Mouse (Mus musculus): ENCODE results near the gene Pex6.

The Pex6 gene

DNA sequence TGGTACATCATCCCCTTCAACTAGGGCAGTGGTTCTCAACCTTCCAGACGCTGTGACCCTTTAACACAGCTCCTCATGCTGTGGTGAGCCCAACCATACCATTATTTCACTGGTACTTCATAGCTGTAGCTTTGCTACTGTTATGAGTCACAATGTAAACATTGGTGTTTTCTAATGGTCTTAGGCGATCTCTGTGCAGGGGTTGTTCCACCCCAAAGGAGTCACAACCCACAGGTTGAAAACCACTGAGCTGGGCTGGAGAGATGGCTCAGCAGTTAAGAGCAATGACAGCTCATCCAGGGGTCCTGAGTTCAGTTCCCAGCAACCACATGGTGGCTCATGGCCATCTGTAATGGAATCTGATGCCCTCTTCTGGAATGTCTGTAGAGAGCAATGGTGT lies 19.9 kb upstream of the Pex6 start:
- Histone ChIP-seq H3K27me3 (ENCODE audit: insufficient read depth, low read length) (no peaks in the 10 kb centered on the region), H3K4me1 (replicated peaks; ENCODE audit: low read depth, low read length) (peaks cover 67% of the 10 kb centered on the region), H3K9me3 (ENCODE audit: low read length) (no peaks in the 10 kb centered on the region), H3K36me3 (ENCODE audit: insufficient read depth, low read length) (peaks cover 72% of the 10 kb centered on the region), H3K4me3 (replicated peaks; ENCODE audit: low read length) (no peak overlapping the region)
- TF ChIP-seq POU5F1 (IDR thresholded peaks at IDR 0.05; ENCODE audit: borderline replicate concordance, low read length) (no peak), CTCF (conservative IDR thresholded peaks at IDR 0.05; ENCODE audit: low read length) (no peak), NANOG (IDR thresholded peaks at IDR 0.05; ENCODE audit: borderline replicate concordance, low read length) (no peak)

DNA sequence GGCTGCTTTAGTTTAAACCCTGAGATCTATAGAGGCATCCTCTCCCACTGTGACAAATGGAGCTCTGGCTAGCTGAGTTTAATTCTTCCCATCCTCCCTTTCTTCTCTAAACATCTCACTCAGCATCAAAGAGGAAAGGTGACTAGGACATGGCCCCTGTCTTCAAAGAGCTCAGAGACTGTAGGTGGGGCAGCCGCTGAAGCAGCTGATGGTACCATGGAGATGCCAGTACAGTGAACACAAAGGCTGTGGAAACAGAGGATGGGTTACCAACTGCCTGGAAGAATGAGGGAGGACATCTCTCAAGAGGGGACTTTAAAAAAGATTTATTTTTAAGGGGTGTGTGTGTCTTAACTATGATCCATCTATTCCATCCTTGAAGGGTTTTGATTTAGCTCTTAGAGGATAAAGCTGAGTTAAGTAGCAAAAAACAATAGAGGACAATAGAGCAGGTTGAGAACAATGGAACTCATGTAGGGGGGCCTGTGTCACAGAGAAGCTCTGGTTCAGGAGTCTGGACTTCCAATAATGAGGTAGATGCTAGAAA lies 16.7 kb upstream of the Pex6 start:
- TF ChIP-seq CTCF (conservative IDR thresholded peaks at IDR 0.05; ENCODE audit: low read length) (no peak), POU5F1 (IDR thresholded peaks at IDR 0.05; ENCODE audit: borderline replicate concordance, low read length) (no peak), NANOG (IDR thresholded peaks at IDR 0.05; ENCODE audit: borderline replicate concordance, low read length) (peak; percentile 78; the same call in 1 of the 2 replicates)
- H3K4me3 ChIP-seq (replicated peaks; ENCODE audit: low read length): no peak overlapping the region
- no peaks in the 10 kb centered on the region for H3K9me3 ChIP-seq (ENCODE audit: low read length)
- peaks cover 64% of the 10 kb centered on the region for H3K36me3 ChIP-seq (ENCODE audit: insufficient read depth, low read length)
- no peaks in the 10 kb centered on the region for H3K27me3 ChIP-seq (ENCODE audit: insufficient read depth, low read length)
- peaks cover 73% of the 10 kb centered on the region for H3K4me1 ChIP-seq (replicated peaks; ENCODE audit: low read depth, low read length)

DNA sequence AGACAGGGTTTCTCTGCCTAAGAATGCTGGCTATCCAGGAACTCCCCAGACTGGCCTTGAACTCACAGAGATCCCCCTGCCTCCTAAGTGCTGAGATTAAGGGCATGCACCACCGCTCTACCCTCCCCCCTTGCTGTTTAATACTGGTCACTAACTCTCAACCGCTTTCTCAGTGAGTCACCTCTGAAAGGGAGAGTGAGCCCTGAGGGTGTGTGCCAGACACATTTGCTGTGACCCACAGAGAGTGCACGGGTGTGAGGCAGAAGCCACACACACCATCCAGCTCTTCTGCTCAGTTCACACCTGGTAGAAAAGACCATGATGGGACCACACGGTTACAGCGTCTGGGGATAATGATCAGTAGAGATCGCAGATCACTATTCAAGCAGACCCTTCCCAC lies 12.7 kb upstream of the Pex6 start:
- H3K9me3 ChIP-seq (ENCODE audit: low read length): no peaks in the 10 kb centered on the region
- no peaks in the 10 kb centered on the region for H3K27me3 ChIP-seq (ENCODE audit: insufficient read depth, low read length)
- peaks cover 82% of the 10 kb centered on the region for H3K4me1 ChIP-seq (replicated peaks; ENCODE audit: low read depth, low read length)
- peaks cover 70% of the 10 kb centered on the region for H3K36me3 ChIP-seq (ENCODE audit: insufficient read depth, low read length)
- TF ChIP-seq CTCF (conservative IDR thresholded peaks at IDR 0.05; ENCODE audit: low read length): no peak
- TF ChIP-seq POU5F1 (IDR thresholded peaks at IDR 0.05; ENCODE audit: borderline replicate concordance, low read length): no peak
- TF ChIP-seq NANOG (IDR thresholded peaks at IDR 0.05; ENCODE audit: borderline replicate concordance, low read length): no peak
- H3K4me3 ChIP-seq (replicated peaks; ENCODE audit: low read length): no peak overlapping the region

DNA sequence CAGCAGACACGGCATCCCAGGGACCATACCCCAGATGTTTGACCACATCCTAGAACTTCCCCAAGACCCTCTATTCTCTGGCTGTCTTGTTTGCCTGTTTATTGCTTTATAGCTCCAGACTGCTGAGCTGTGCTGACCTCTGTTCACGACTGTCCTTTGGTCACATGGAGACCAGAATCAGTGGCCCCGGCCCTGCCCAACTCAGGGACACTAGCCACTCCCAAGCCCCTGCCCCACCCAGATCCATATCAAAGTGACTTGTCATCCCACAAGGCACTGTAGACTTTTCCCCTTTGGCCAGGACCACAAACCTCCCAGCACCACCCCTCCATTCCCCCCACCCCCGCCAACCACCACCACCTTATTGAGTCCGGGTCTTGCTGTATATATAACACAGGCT lies 12.0 kb upstream of the Pex6 start:
- no peaks in the 10 kb centered on the region for H3K9me3 ChIP-seq (ENCODE audit: low read length)
- TF ChIP-seq CTCF (conservative IDR thresholded peaks at IDR 0.05; ENCODE audit: low read length) (no peak), NANOG (IDR thresholded peaks at IDR 0.05; ENCODE audit: borderline replicate concordance, low read length) (no peak), POU5F1 (IDR thresholded peaks at IDR 0.05; ENCODE audit: borderline replicate concordance, low read length) (no peak)
- H3K27me3 ChIP-seq (ENCODE audit: insufficient read depth, low read length): no peaks in the 10 kb centered on the region
- no peak overlapping the region for H3K4me3 ChIP-seq (replicated peaks; ENCODE audit: low read length)
- H3K4me1 ChIP-seq (replicated peaks; ENCODE audit: low read depth, low read length): peaks cover 82% of the 10 kb centered on the region
- peaks cover 67% of the 10 kb centered on the region for H3K36me3 ChIP-seq (ENCODE audit: insufficient read depth, low read length)

DNA sequence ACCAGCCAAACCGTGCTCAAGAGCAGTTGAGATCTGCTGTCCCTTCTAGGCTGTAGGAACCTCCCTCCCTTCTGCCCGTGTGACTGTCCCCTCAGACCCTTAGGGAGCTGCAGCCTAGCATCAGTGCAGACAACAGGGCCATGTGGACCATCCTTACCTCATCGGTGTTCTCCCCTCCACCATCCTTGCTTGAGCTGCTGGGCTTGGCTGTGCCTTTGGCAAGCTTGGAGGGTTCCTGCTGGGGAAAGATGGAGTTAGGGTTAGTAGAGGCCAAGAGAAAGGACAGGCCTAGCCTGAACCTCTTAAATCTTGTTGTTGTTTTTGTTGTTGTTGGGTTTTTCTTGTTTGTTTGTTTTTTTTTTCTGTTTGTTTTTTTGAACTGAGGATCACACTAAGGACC lies 11.4 kb upstream of the Pex6 start:
- Histone ChIP-seq H3K4me1 (replicated peaks; ENCODE audit: low read depth, low read length) (peaks cover 76% of the 10 kb centered on the region), H3K27me3 (ENCODE audit: insufficient read depth, low read length) (no peaks in the 10 kb centered on the region)
- TF ChIP-seq POU5F1 (IDR thresholded peaks at IDR 0.05; ENCODE audit: borderline replicate concordance, low read length): no peak
- no peak for TF ChIP-seq NANOG (IDR thresholded peaks at IDR 0.05; ENCODE audit: borderline replicate concordance, low read length)
- TF ChIP-seq CTCF (conservative IDR thresholded peaks at IDR 0.05; ENCODE audit: low read length): no peak

DNA sequence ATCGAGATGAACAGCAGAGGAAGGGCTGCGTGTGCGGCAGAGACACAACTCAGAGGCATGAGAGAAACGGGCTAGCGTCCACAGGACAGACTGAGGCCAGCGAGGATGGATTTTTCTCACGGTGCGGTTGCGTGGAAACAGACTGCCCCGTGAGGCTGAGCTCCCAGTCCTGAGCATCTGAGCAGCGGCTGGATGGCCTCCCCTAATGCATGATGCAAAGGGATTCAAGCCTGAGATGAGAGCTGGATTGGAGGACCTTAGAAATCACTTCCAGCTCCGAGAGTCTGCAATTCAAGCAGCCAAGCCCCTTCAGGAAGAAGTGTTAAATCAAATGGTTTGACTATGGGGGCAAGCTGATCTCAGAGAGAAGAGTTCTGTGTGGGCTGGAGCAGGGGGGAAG lies 9.8 kb upstream of the Pex6 start:
- no peak for TF ChIP-seq POU5F1 (IDR thresholded peaks at IDR 0.05; ENCODE audit: borderline replicate concordance, low read length)
- TF ChIP-seq NANOG (IDR thresholded peaks at IDR 0.05; ENCODE audit: borderline replicate concordance, low read length): no peak
- TF ChIP-seq CTCF (conservative IDR thresholded peaks at IDR 0.05; ENCODE audit: low read length): no peak
- Histone ChIP-seq H3K4me1 (replicated peaks; ENCODE audit: low read depth, low read length) (peaks cover 77% of the 10 kb centered on the region), H3K27me3 (ENCODE audit: insufficient read depth, low read length) (peaks cover 3% of the 10 kb centered on the region; the same call in 1 of the 2 replicates), H3K4me3 (replicated peaks; ENCODE audit: low read length) (no peak overlapping the region), H3K36me3 (ENCODE audit: insufficient read depth, low read length) (peaks cover 59% of the 10 kb centered on the region), H3K9me3 (ENCODE audit: low read length) (no peaks in the 10 kb centered on the region)

More for the DNA sequence above, 11.4 kb upstream of the Pex6 start:
- peaks cover 67% of the 10 kb centered on the region for H3K36me3 ChIP-seq (ENCODE audit: insufficient read depth, low read length)
- H3K9me3 ChIP-seq (ENCODE audit: low read length): no peaks in the 10 kb centered on the region
- no peak overlapping the region for H3K4me3 ChIP-seq (replicated peaks; ENCODE audit: low read length)

DNA sequence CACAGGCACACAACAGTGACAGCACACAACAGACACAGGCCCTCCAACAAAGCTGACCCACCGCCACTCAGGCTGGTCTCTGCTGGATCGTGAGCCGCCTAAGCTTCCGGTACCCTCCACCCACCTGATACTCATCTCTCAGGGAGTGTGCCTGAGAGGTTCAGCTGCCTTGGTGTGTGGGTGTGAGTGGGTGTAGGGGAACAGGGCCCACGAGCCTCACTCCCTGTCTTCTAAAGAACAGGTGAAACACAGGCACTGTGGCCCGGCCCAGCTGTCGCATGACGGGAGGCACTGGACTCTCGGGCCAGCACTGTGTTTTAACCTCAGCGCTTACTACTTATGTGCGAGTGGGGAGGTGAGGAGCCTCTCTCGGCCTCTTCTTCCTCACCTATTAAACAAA lies 9.2 kb upstream of the Pex6 start:
- H3K4me1 ChIP-seq (replicated peaks; ENCODE audit: low read depth, low read length): peaks cover 78% of the 10 kb centered on the region
- H3K4me3 ChIP-seq (replicated peaks; ENCODE audit: low read length): no peak overlapping the region
- no peak for TF ChIP-seq NANOG (IDR thresholded peaks at IDR 0.05; ENCODE audit: borderline replicate concordance, low read length)
- no peak for TF ChIP-seq POU5F1 (IDR thresholded peaks at IDR 0.05; ENCODE audit: borderline replicate concordance, low read length)
- TF ChIP-seq CTCF (conservative IDR thresholded peaks at IDR 0.05; ENCODE audit: low read length): no peak
- no peaks in the 10 kb centered on the region for H3K9me3 ChIP-seq (ENCODE audit: low read length)
- peaks cover 59% of the 10 kb centered on the region for H3K36me3 ChIP-seq (ENCODE audit: insufficient read depth, low read length)
- peaks cover 9% of the 10 kb centered on the region; the same call in 1 of the 2 replicates for H3K27me3 ChIP-seq (ENCODE audit: insufficient read depth, low read length)

DNA sequence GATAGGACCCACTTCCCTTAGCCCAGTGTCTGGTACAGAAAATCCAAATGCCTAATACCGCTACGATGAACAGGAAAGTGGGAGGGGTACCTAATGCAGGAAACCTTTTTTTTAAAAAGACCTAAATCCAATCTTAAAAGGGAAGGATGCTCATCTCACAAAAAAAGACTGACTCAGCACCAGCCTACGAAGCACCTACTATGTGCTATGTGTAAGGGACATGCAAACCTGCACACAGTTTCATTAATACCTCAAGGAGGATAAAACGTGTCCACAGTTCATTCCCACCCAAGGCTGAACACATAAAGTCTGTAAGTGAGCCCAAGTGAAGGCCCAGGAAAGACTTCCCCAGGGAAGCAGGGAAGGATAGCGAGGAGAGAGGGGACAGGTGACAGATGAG lies 8.8 kb upstream of the Pex6 start:
- peaks cover 10% of the 10 kb centered on the region; the same call in 1 of the 2 replicates for H3K27me3 ChIP-seq (ENCODE audit: insufficient read depth, low read length)
- TF ChIP-seq NANOG (IDR thresholded peaks at IDR 0.05; ENCODE audit: borderline replicate concordance, low read length) (no peak), POU5F1 (IDR thresholded peaks at IDR 0.05; ENCODE audit: borderline replicate concordance, low read length) (no peak), CTCF (conservative IDR thresholded peaks at IDR 0.05; ENCODE audit: low read length) (no peak)
- peaks cover 55% of the 10 kb centered on the region for H3K36me3 ChIP-seq (ENCODE audit: insufficient read depth, low read length)
- H3K4me1 ChIP-seq (replicated peaks; ENCODE audit: low read depth, low read length): peaks cover 77% of the 10 kb centered on the region
- H3K9me3 ChIP-seq (ENCODE audit: low read length): no peaks in the 10 kb centered on the region
- no peak overlapping the region for H3K4me3 ChIP-seq (replicated peaks; ENCODE audit: low read length)
